Mouse (Mus musculus) G1E (cell line): ENCODE results near the gene Mst1.

Experiments
- GATA1 ChIP-seq: IDR thresholded peaks from 2 replicates; pipeline ENCODE4 v1.6.1; 2012; ENCODE audit warnings: borderline replicate concordance, low read length, inconsistent platforms, mixed read lengths
- TAL1 ChIP-seq: conservative IDR thresholded peaks from 2 replicates; pipeline ENCODE4 v1.6.1; 2012; ENCODE audit warnings: low read depth, low read length, inconsistent platforms, mixed read lengths

DNA sequence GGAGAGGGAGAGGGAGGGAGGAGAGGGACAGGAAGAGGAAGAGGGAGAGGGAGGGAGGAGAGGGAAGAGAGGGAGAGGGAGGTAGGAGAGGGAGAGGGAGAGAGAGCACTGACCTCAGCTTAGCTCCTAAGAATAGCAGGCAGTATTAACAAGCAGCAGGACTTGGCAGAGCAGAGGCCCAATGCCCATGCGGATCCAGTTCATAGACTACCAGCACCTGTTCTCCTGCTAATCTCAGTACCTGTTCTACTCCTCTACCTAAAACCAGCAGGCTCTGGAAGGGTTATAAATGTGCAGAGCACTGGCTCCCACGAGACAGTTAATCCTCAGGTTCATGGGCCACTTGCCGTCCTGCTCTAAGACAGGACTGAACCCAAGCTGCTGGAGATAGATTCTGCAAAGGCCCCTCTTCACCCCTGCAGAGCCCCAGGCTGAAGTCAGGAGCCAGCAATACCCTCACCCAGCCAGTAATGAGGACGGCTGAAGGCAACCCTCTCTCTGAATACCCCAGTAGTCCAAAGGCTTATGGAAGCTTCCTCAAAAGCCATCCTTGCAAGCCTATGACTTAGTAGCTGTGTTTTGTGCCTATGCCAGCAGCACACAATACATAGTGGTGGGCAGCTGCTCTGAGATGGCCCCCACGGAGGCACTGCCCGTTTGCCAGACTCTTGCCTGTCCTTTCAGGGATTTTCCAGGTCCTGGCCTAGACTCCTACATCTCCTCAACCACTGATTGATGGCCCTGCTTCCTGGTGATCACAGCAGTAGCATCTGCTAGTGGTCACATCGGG, 6.9 kb upstream of the Mst1 start:
- no peak for TF ChIP-seq GATA1
- no peak for TF ChIP-seq TAL1
